Mouse (Mus musculus): Measurements from ENCODE around the gene Gja5. TPM values are rescaled to one million over a fixed set of nuclear protein-coding genes. Genes with fewer than 3 reads are reported as not detected.

Gja5 gene
- polyA plus RNA-seq, 2 experiments: 10.3 to 25.7 TPM

DNA sequence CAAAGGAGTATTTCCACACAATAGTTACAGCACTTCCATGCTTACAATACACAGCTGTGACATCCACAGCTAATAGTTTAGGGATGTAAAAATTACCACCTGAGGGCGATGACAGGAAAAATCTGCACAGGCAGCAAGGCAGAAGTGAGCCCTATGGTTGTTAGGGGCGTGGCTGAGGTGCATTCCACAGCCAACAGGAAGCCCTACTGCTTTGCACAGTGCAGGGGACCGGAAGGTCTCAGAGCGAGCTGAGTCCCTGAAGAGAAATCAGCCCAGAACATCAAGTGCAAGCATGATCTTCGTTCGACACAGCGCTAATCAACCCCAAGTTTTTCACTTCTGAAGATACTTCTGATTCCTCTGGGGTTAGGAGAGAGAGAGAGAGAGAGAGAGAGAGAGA lies 219.7 kb downstream of the Gja5 start:
- no peak for TF ChIP-seq POLR2A (IDR thresholded peaks at IDR 0.05; ENCODE audit: borderline replicate concordance, extremely low read depth, insufficient read depth, insufficient read length)
- no peaks in the 10 kb centered on the region for H3K4me1 ChIP-seq (ENCODE audit: control insufficient read depth, insufficient read depth, low read length)
- H3K4me2 ChIP-seq (replicated peaks; ENCODE audit: low read depth, low read length, severe bottlenecking): no peak overlapping the region
- ATAC-seq (ENCODE audit: low FRiP score, low read depth): no peak
- no peaks in the 10 kb centered on the region for H3K27me3 ChIP-seq (ENCODE audit: control insufficient read depth, insufficient read depth, low read length)
- H3K27ac ChIP-seq (replicated peaks; ENCODE audit: low read depth, low read length): no peak overlapping the region
- no peaks in the 10 kb centered on the region for H3K9me3 ChIP-seq (ENCODE audit: control insufficient read depth, low read length)
- H3K4me3 ChIP-seq (replicated peaks; ENCODE audit: low read length): no peak overlapping the region
- H3K9ac ChIP-seq (ENCODE audit: low read depth, low read length, severe bottlenecking): no peak overlapping the region
- peak; percentile 39 for DNase-seq (ENCODE audit: low spot score)
- no peaks in the 10 kb centered on the region for H3K36me3 ChIP-seq (ENCODE audit: control insufficient read depth, insufficient read depth, low read length)
- WGBS: 33% methylated on average over 7 of the region's 7 CpGs

Other genes starting within 250 kb of the Gja5 start
- gene Ankrd35, start 234.6 kb upstream of the Gja5 start, polyA plus RNA-seq (2012; rRNA removed): 1.9 and 3.7 TPM in 2 replicates
- 2.7 and 4.2 TPM in 2 replicates for gene Ankrd35, start 234.6 kb upstream of the Gja5 start, polyA plus RNA-seq (2014; fragmentation: Nextera tagmentation; extraction: Ambion mirVana)
- 100 and 112 TPM in 2 replicates for gene Pias3, start 208.3 kb upstream of the Gja5 start, polyA plus RNA-seq (2012; rRNA removed)
- gene Pias3, start 208.3 kb upstream of the Gja5 start, polyA plus RNA-seq (2014; fragmentation: Nextera tagmentation; extraction: Ambion mirVana): 52.2 and 53.4 TPM in 2 replicates
- 8.3 and 9.8 TPM in 2 replicates for gene Nudt17, start 196.1 kb upstream of the Gja5 start, polyA plus RNA-seq (2012; rRNA removed)
- gene Nudt17, start 196.1 kb upstream of the Gja5 start, polyA plus RNA-seq (2014; fragmentation: Nextera tagmentation; extraction: Ambion mirVana): 13.5 and 14.6 TPM in 2 replicates
- gene Polr3c, start 177.1 kb upstream of the Gja5 start, polyA plus RNA-seq (2012; rRNA removed): 40.5 and 41.0 TPM in 2 replicates
- gene Polr3c, start 177.1 kb upstream of the Gja5 start, polyA plus RNA-seq (2014; fragmentation: Nextera tagmentation; extraction: Ambion mirVana): 23.3 and 26.3 TPM in 2 replicates
- 24.4 and 27.1 TPM in 2 replicates for gene Rnf115, start 177.0 kb upstream of the Gja5 start, polyA plus RNA-seq (2012; rRNA removed)
- 46.1 and 46.4 TPM in 2 replicates for gene Rnf115, start 177.0 kb upstream of the Gja5 start, polyA plus RNA-seq (2014; fragmentation: Nextera tagmentation; extraction: Ambion mirVana)
- gene Pdzk1, start 75.4 kb upstream of the Gja5 start, polyA plus RNA-seq (2012; rRNA removed): 0.12 and 0.24 TPM in 2 replicates
- gene Pdzk1, start 75.4 kb upstream of the Gja5 start, polyA plus RNA-seq (2014; fragmentation: Nextera tagmentation; extraction: Ambion mirVana): not detected in 2 replicates
- 0.09 TPM in 1 of 2 replicates, not detected in the other for gene Cd160, start 75.3 kb upstream of the Gja5 start, polyA plus RNA-seq (2012; rRNA removed)
- 0.15 and 0.23 TPM in 2 replicates for gene Cd160, start 75.3 kb upstream of the Gja5 start, polyA plus RNA-seq (2014; fragmentation: Nextera tagmentation; extraction: Ambion mirVana)
- gene Gpr89, start 653 bp downstream of the Gja5 start, polyA plus RNA-seq (2012; rRNA removed): 15.8 and 16.6 TPM in 2 replicates
- gene Gpr89, start 653 bp downstream of the Gja5 start, polyA plus RNA-seq (2014; fragmentation: Nextera tagmentation; extraction: Ambion mirVana): 40.2 and 43.5 TPM in 2 replicates
- 0.01 TPM in 1 of 2 replicates, not detected in the other for gene Gja8, start 21.3 kb downstream of the Gja5 start, polyA plus RNA-seq (2012; rRNA removed)
- gene Gja8, start 21.3 kb downstream of the Gja5 start, polyA plus RNA-seq (2014; fragmentation: Nextera tagmentation; extraction: Ambion mirVana): not detected in 2 replicates